Comparison of ENCODE assay signal across 8 mouse cellular contexts in the genomic region with DNA sequence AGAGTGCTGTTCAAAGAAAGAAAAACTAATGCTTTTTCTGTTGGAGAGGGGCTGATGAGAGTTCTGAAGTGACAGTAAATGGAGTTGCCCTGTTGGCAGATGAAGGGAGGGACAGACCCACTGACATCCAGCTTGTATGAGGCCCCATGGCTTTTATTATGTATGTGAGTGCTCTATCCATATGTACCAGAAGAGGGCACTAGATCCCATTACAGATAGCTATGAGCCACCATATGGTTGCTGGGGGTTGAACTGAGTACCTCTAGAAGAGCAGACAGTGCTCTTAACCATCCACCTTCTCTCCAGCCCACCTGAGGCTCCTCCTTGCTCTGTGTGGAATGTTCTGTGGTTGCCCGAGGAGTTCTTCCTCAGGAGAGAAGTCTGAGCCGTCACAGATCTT. TPM values are rescaled to one million over a fixed set of nuclear protein-coding genes. Genes with fewer than 3 reads are reported as not detected.
DNase-seq lines count a peak whose midpoint lies in the region; ATAC-seq and TF ChIP-seq lines count a peak whose summit lies in the region.

No protein-coding gene starts in this region.

- no peak overlapping the region for H3K4me3 ChIP-seq in kidney, postnatal 0 days (replicated peaks; ENCODE audit: low read depth, low read length)
- H3K4me3 ChIP-seq in CH12.LX (replicated peaks in 1 of 3; ENCODE audit: low read depth in 2 of 3, low read length in 2 of 3, poor library complexity in 1 of 3) = no peak overlapping the region
- H3K4me3 ChIP-seq in limb, embryonic 14.5 days (replicated peaks; ENCODE audit: low read length) = no peak overlapping the region
- no peak overlapping the region for H3K4me3 ChIP-seq in heart, embryonic 11.5 days (ENCODE audit: low read depth, low read length)

- dilution Hi-C loops in CH12.LX (cut with MboI; ENCODE audit: extremely low pct_ligation_motif_present, extremely low pct_unique_long_range_greater_than_20kb, low sequenced_read_pairs) = no loop called here

- no peaks in the 10 kb centered on the region for H3K27me3 ChIP-seq in kidney, postnatal 0 days (ENCODE audit: insufficient read depth, low read length)
- H3K27me3 ChIP-seq in CH12.LX (replicated peaks) = no peaks in the 10 kb centered on the region
- no peaks in the 10 kb centered on the region for H3K27me3 ChIP-seq in limb, embryonic 14.5 days (ENCODE audit: control insufficient read depth, insufficient read depth, low read length)
- H3K27me3 ChIP-seq in heart, embryonic 11.5 days (ENCODE audit: control insufficient read depth, insufficient read depth, low read length) = no peaks in the 10 kb centered on the region

- peak; percentile 58 for TF ChIP-seq RAD21 in CH12.LX (IDR thresholded peaks at IDR 0.05; ENCODE audit: low read depth, low read length)

- TF ChIP-seq CTCF in kidney, postnatal 0 days (IDR thresholded peaks at IDR 0.05; ENCODE audit: low read depth) = peak; percentile 73
- TF ChIP-seq CTCF in CH12.LX (conservative IDR thresholded peaks at IDR 0.05 in 1 of 2, IDR thresholded peaks at IDR 0.05 in 1 of 2; ENCODE audit: low read depth in 2 of 2, low read length in 2 of 2) = peak; percentile 53 to 70; a peak in 3 of 4 replicates

- no peak for ATAC-seq in kidney, postnatal 0 days (replicated peaks; ENCODE audit: low FRiP score, low read depth)
- peak; percentile 48; the same call in 1 of the 2 replicates for ATAC-seq in limb, embryonic 14.5 days (ENCODE audit: low FRiP score, low read depth)
- ATAC-seq in heart, embryonic 11.5 days (replicated peaks; ENCODE audit: insufficient number of reproducible peaks, low FRiP score, low TSS enrichment) = no peak

- in situ Hi-C loops in CH12.LX (cut with MboI; ENCODE audit: low pct_ligation_motif_present, low pct_unique_long_range_greater_than_20kb, low sequenced_read_pairs) = no loop called here

- no peak overlapping the region for H3K27ac ChIP-seq in kidney, postnatal 0 days
- no peak overlapping the region for H3K27ac ChIP-seq in CH12.LX (ENCODE audit: insufficient read depth, low read depth)
- H3K27ac ChIP-seq in limb, embryonic 14.5 days (replicated peaks; ENCODE audit: low read depth, low read length) = no peak overlapping the region
- H3K27ac ChIP-seq in heart, embryonic 11.5 days (ENCODE audit: low read depth, low read length) = no peak overlapping the region

- TF ChIP-seq POLR2A in CH12.LX (IDR thresholded peaks at IDR 0.05; ENCODE audit: low read depth, low read length) = no peak
- TF ChIP-seq POLR2A in limb, embryonic 14.5 days (IDR thresholded peaks at IDR 0.05; ENCODE audit: borderline replicate concordance, extremely low read depth, insufficient read depth, insufficient read length) = no peak

- TF ChIP-seq EP300 in CH12.LX (IDR thresholded peaks at IDR 0.05; ENCODE audit: low read length) = no peak

- H3K36me3 ChIP-seq in kidney, postnatal 0 days (ENCODE audit: insufficient read depth, low read length) = peaks cover 13% of the 10 kb centered on the region; the same call in 1 of the 2 replicates
- H3K36me3 ChIP-seq in CH12.LX (replicated peaks in 1 of 2; ENCODE audit: control insufficient read depth in 1 of 2, insufficient read depth in 1 of 2, low read length in 1 of 2) = peaks cover 35 to 66% of the 10 kb centered on the region in 2 experiments
- peaks cover 72% of the 10 kb centered on the region for H3K36me3 ChIP-seq in limb, embryonic 14.5 days (ENCODE audit: control insufficient read depth, insufficient read depth, low read length)
- peaks cover 10% of the 10 kb centered on the region for H3K36me3 ChIP-seq in heart, embryonic 11.5 days (ENCODE audit: control insufficient read depth, insufficient read depth, low read length)

- H3K79me2 ChIP-seq in CH12.LX (replicated peaks; ENCODE audit: control insufficient read depth, extremely low read depth, insufficient read depth, poor library complexity, severe bottlenecking) = no peaks in the 10 kb centered on the region; the same call in 1 of the 2 replicates

- no peak overlapping the region for H3K9ac ChIP-seq in kidney, postnatal 0 days (ENCODE audit: low read depth, low read length)
- H3K9ac ChIP-seq in CH12.LX (ENCODE audit: insufficient read depth, low read depth) = no peak overlapping the region
- H3K9ac ChIP-seq in limb, embryonic 14.5 days (ENCODE audit: low read depth, low read length, severe bottlenecking) = no peak overlapping the region
- no peak overlapping the region for H3K9ac ChIP-seq in heart, embryonic 11.5 days (ENCODE audit: low read depth, low read length)

- intact Hi-C loops in heart, postnatal 25 days (cut with DNase I) = loop anchor here (10.0 kb wide), 2 partner anchors 209 to 399 kb away; no protein-coding TSS in a partner anchor

- DNase-seq in kidney, postnatal 0 days (ENCODE audit: low spot score) = peak; percentile 80
- DNase-seq in kidney, postnatal 4 days = no peak
- peak; percentile 58 for DNase-seq in CH12.LX (ENCODE audit: extremely low read depth)
- DNase-seq in brain, adult 2 months (ENCODE audit: low read depth, low spot score) = peak; percentile 75
- DNase-seq in limb, embryonic 14.5 days (ENCODE audit: low spot score) = peak; percentile 52
- no peak for DNase-seq in gastrocnemius, adult 18-20 months (ENCODE audit: low spot score)
- DNase-seq in heart, postnatal 25 days (ENCODE audit: low spot score) = no peak

- H3K9me3 ChIP-seq in kidney, postnatal 0 days (replicated peaks; ENCODE audit: low read length) = no peaks in the 10 kb centered on the region
- no peaks in the 10 kb centered on the region for H3K9me3 ChIP-seq in CH12.LX (replicated peaks; ENCODE audit: low read length)
- no peaks in the 10 kb centered on the region for H3K9me3 ChIP-seq in limb, embryonic 14.5 days (ENCODE audit: control insufficient read depth, low read length)
- no peaks in the 10 kb centered on the region for H3K9me3 ChIP-seq in heart, embryonic 11.5 days (replicated peaks; ENCODE audit: control insufficient read depth, low read length)

- 74% methylated on average over 2 of the region's 2 CpGs for WGBS in kidney, postnatal 0 days
- 65% methylated on average over 2 of the region's 2 CpGs for WGBS in limb, embryonic 14.5 days
- WGBS in heart, embryonic 11.5 days (ENCODE audit: insufficient replicate concordance) = 86% methylated on average over 2 of the region's 2 CpGs

- no peak overlapping the region for H3K4me2 ChIP-seq in kidney, postnatal 0 days (ENCODE audit: low read length)
- no peak overlapping the region for H3K4me2 ChIP-seq in CH12.LX (ENCODE audit: insufficient read depth, low read depth, poor library complexity, severe bottlenecking)
- H3K4me2 ChIP-seq in limb, embryonic 14.5 days (replicated peaks; ENCODE audit: low read depth, low read length, severe bottlenecking) = no peak overlapping the region
- H3K4me2 ChIP-seq in heart, embryonic 11.5 days = no peak overlapping the region

- no peaks in the 10 kb centered on the region for H3K4me1 ChIP-seq in kidney, postnatal 0 days (replicated peaks; ENCODE audit: insufficient read depth, low read length)
- H3K4me1 ChIP-seq in CH12.LX (ENCODE audit: control insufficient read depth in 1 of 2, insufficient read depth in 2 of 2) = peaks cover 0 to 14% of the 10 kb centered on the region in 2 experiments; a peak in 2 of 4 replicates
- no peaks in the 10 kb centered on the region for H3K4me1 ChIP-seq in limb, embryonic 14.5 days (ENCODE audit: control insufficient read depth, insufficient read depth, low read length)
- no peaks in the 10 kb centered on the region for H3K4me1 ChIP-seq in heart, embryonic 11.5 days (ENCODE audit: control insufficient read depth, insufficient read depth, low read length)

TF ChIP-seq in CH12.LX, 34 proteins besides CTCF, POLR2A, EP300 and RAD21:
- TF ChIP-seq JUND (conservative IDR thresholded peaks at IDR 0.05; ENCODE audit: low read depth, low read length) (no peak), SMC3 (IDR thresholded peaks at IDR 0.05; ENCODE audit: low read depth, low read length) (peak; percentile 56)

RNA-seq across cellular contexts. Expression of gene Cnbd2, which starts 6.3 kb away (rescaled TPM):
- 14.7 and 16.2 TPM in 2 replicates for polyA plus RNA-seq in kidney, postnatal 0 days (2015; fragmentation: Nextera tagmentation; extraction: Ambion mirVana)
- total RNA-seq in CH12.LX (2012; rRNA removed) = 2.1 and 3.0 TPM in 2 replicates
- 0.99 and 1.0 TPM in 2 replicates for total RNA-seq in CH12.LX (2014; rRNA removed)
- 2.7 and 3.6 TPM in 2 replicates for polyA plus RNA-seq in CH12.LX (2012; ENCODE audit: insufficient read length, low read depth)
- 2.0 and 2.2 TPM in 2 replicates for polyA plus RNA-seq in limb, embryonic 14.5 days (2012; rRNA removed)
- polyA plus RNA-seq in limb, embryonic 14.5 days (2014; fragmentation: Nextera tagmentation; extraction: Ambion mirVana) = 4.4 and 4.6 TPM in 2 replicates
- 1 to 10 TPM in 1 of 2 experiments, under 1 TPM in 1; 0.89 to 1.0 TPM for total RNA-seq in gastrocnemius, adult 18-20 months (2021)
- polyA plus RNA-seq in heart, embryonic 11.5 days (2014; fragmentation: Nextera tagmentation; extraction: Ambion mirVana) = 2.2 and 2.3 TPM in 2 replicates
- 1 to 10 TPM in 1 of 2 experiments, under 1 TPM in 1; 0.65 to 1.2 TPM for total RNA-seq in heart, postnatal 25 days (2021)

RNA-seq across cellular contexts. Expression of gene Scand1, which starts 6.7 kb away (rescaled TPM):
- polyA plus RNA-seq in kidney, postnatal 0 days (2015; fragmentation: Nextera tagmentation; extraction: Ambion mirVana) = 140 and 181 TPM in 2 replicates
- 64.0 and 72.6 TPM in 2 replicates for total RNA-seq in CH12.LX (2012; rRNA removed)
- 78.5 and 86.6 TPM in 2 replicates for total RNA-seq in CH12.LX (2014; rRNA removed)
- polyA plus RNA-seq in CH12.LX (2012; ENCODE audit: insufficient read length, low read depth) = 48.5 and 48.7 TPM in 2 replicates
- polyA plus RNA-seq in limb, embryonic 14.5 days (2012; rRNA removed) = 97.7 and 144 TPM in 2 replicates
- polyA plus RNA-seq in limb, embryonic 14.5 days (2014; fragmentation: Nextera tagmentation; extraction: Ambion mirVana) = 74.1 and 78.7 TPM in 2 replicates
- total RNA-seq in gastrocnemius, adult 18-20 months (2021) = 10 to 100 TPM; 64.7 to 64.8 TPM
- 50.6 and 59.0 TPM in 2 replicates for polyA plus RNA-seq in heart, embryonic 11.5 days (2014; fragmentation: Nextera tagmentation; extraction: Ambion mirVana)
- 10 to 100 TPM; 76.8 to 80.7 TPM for total RNA-seq in heart, postnatal 25 days (2021)

Comparison
In these comparisons a context has a peak if more than half of its experiments do, and no peak if none do; other contexts are left out.
1. DNase-seq: peak in kidney, postnatal 0 days (single experiment), CH12.LX (single experiment), brain, adult 2 months (single experiment) and limb, embryonic 14.5 days (single experiment); none in kidney, postnatal 4 days (0 of 2), gastrocnemius, adult 18-20 months (single experiment) and heart, postnatal 25 days (single experiment).